Mouse (Mus musculus) ES-Bruce4 (cell line): Measurements from ENCODE around the gene Hepacam.

Experiments
- CTCF ChIP-seq: IDR thresholded peaks from one replicate; pipeline ENCODE4 v1.8.1; 2011; ENCODE audit warnings: low read depth, low read length
- EP300 ChIP-seq: IDR thresholded peaks from 2 replicates; pipeline ENCODE4 v1.6.1; 2011; ENCODE audit warnings: low read depth, low read length; ENCODE audit not compliant: insufficient read depth
- POLR2A ChIP-seq: IDR thresholded peaks from one replicate; pipeline ENCODE4 v1.8.1; 2011; ENCODE audit warnings: low read length; ENCODE audit not compliant: insufficient read depth

- TF ChIP-seq POLR2A = no peak
- TF ChIP-seq CTCF = no peak
- TF ChIP-seq EP300 = no peak
Measured at GRCm38 (mm10) chr9:37418791-37419190, 51.6 kb downstream of the Hepacam start.
